Mouse (Mus musculus) brain, embryonic 14.5 days (tissue): ENCODE measurements around the gene Cfap43.

Source experiments
- CTCF ChIP-seq: fragments of 200-500 bp; IDR thresholded peaks from 2 replicates; pipeline ENCODE4 v1.5.1; 2012; ENCODE audit warnings: inconsistent platforms, mild to moderate bottlenecking, moderate library complexity, borderline replicate concordance; ENCODE audit not compliant: insufficient read depth, insufficient read length; ENCODE audit errors: extremely low read depth
- POLR2A ChIP-seq: fragments of 200-500 bp; IDR thresholded peaks from 2 replicates; pipeline ENCODE4 v1.6.1; 2012; ENCODE audit warnings: mild to moderate bottlenecking, inconsistent platforms, borderline replicate concordance; ENCODE audit not compliant: poor library complexity, insufficient read depth, insufficient read length, severe bottlenecking; ENCODE audit errors: extremely low read depth

DNA sequence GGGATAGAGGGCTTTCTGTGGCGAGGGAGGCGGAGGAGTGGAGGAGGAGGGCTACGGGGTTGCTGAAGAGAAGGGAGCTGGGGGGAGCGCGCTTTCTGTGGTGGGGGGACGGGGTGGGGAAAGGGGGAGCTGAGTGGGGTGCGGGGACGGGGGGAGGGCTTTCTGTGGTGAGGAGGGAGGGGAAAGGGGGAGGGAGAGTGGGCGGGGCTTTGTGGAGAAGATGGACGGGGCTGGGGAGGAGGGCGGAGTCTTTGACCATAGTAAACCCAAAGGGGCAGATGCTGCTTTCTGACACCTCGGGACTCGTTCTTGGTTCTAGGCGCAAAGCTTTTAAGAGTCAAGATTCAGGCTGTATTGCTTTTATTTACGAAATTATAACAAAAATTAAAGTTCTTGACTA lies 187.2 kb downstream of the Cfap43 start:
- TF ChIP-seq CTCF (no peak), POLR2A (no peak)
